Mouse (Mus musculus) heart, postnatal 14 days (tissue): Measurements from ENCODE around the gene Haus8. TPM values are rescaled to one million over a fixed set of nuclear protein-coding genes. Genes with fewer than 3 reads are reported as not detected.
"Not testable (repeated sequence)": the region's sequence is repeated elsewhere in the genome, so short reads cannot be mapped to it uniquely, and the experiment has no call there.

Source experiments
- DNase-seq, 2 experiments: peaks; one replicate each; pipeline ENCODE4 v3.0.0; 2021 to 2022
- intact Hi-C: fragments of 180-260 bp; cut with DNase I; formaldehyde crosslinking; loops from one replicate; pipeline ENCODE4 v1.15.1; 2025
- long read RNA-seq, 2 experiments: library from polyadenylated mRNA; stranded (forward); transcript quantifications; one replicate each; pipeline ENCODE4 v2.0.0; 2021
- total RNA-seq, 2 experiments: library from RNA; stranded (reverse); gene quantifications; 2 replicates each; pipeline ENCODE4 v1.2.3; 2021

Haus8 gene
- total RNA-seq = 10 to 100 TPM; 23.9 to 28.8 TPM
- long read RNA-seq, experiment 1, transcript Haus8-201 (11 exons, 2,013 nt) = major isoform, 29 of 35 reads
- long read RNA-seq, experiment 1, partial matches to known transcripts = 0 of 35 reads
- long read RNA-seq, experiment 1, other reads (novel, unspliced or antisense) = 5 of 35 reads
- long read RNA-seq, experiment 2, transcript Haus8-201 (11 exons, 2,013 nt) = major isoform, 21 of 28 reads
- long read RNA-seq, experiment 2, partial matches to known transcripts = 0 of 28 reads
- long read RNA-seq, experiment 2, other reads (novel, unspliced or antisense) = 5 of 28 reads

GRCm38 (mm10) chr8:71272286-71273150, at the start of gene Haus8, which contains the start of gene Myo9b:
TSS of gene Haus8 (minus strand) at chr8:71272934.
TSS of gene Myo9b (plus strand) at chr8:71272714.
- peak; percentile 97 to 99 for DNase-seq
- intact Hi-C loops = loop anchor here (2.0 to 5.0 kb wide), 3 partner anchors 38 to 190 kb away; partner anchors contain the start of genes Abhd8 and Mrpl34

DNA sequence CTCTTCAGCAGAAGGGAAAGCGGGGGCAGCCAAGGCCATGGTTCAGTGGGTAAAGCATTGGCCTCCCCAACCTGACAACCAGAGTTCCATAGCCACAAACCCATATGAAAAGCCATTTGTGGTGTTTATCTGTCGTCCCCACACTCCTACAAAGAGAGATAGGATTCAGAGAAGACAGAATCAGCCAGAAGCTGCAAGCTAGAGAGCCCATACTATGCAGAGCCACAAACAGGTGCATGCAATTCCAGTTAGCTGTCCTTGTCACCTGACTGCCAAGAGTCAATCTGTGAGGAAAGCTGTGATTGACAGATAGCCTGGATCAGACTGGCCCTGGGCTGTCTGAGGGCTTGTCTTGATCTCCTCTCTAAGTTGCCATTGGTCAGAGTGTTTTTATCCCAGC, 47.0 kb upstream of the Haus8 start:
- intact Hi-C loops, DNase-seq: not testable (repeated sequence)

- DNase-seq, intact Hi-C loops: not testable (repeated sequence)
Measured at GRCm38 (mm10) chr8:71318610-71319009, 45.9 kb upstream of the Haus8 start.

- intact Hi-C loops = no loop called here
Measured at GRCm38 (mm10) chr8:71316486-71317031, 43.8 kb upstream of the Haus8 start.

DNA sequence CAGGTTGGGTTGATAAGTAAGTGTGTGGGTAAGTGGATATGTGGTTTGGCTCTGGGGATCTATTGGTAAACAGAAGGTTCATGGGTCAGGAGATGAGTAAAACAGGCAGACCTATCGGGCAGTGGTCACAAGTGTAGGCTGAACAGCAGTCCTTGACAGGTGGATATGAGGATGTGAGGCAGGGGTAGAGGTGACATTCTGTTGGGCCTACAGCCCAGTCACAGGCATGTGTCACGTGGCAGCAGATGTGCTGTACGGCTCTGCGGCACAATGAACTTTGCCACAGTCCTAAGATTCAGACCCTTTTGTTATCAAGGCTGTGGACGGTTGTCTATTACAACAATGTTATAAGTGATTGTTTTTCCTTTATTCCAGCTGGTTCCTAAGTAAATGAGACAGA, 43.2 kb upstream of the Haus8 start:
- DNase-seq = peak in 1 of 2 experiments; percentile 22
- intact Hi-C loops = no loop called here

More at GRCm38 (mm10) chr8:71316486-71317031, 43.8 kb upstream of the Haus8 start:
- no peak for DNase-seq

DNA sequence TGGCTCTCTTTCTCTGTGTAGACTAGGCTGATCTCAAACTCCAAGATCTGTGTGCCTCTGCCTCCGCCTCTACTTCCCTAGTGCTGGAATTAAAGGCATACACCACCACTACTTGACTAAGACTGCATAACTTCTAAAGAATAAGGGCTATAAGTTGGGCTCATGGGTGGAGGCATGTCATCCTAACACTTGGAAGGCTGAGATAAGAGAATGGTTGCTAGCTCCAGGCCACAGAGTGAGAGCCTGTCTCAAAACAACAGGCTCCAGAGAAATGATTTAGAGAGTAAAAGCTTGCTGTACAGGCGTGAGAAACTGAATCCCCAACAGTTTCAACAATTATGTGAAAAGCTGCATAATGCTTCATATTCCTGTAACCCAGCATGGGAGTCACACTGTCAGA, 41.2 kb upstream of the Haus8 start:
- no peak for DNase-seq
- intact Hi-C loops = no loop called here

DNA sequence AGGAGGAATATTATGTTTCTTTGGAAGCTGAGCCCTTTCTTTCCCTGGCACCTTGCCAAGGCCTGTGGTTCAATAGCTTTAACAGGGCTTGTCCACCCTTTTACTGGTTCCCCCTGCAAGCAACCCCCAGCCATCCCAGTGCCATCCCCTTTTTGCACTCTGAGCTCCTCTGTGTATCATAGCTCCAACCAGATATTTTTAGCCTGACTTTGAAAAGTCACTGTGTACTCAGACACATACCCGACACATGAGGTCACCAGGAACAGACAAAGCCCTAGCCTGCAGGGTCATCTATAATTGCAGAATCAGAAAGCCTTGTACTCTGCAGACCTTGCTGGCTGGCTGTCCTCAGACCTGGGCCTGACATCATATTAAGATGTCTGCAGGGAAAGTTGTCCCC, 40.0 kb upstream of the Haus8 start:
- peak; percentile 62 to 68 for DNase-seq
- intact Hi-C loops = no loop called here

- intact Hi-C loops = loop anchor here (2.0 kb wide), 1 partner anchor 38 kb away; the partner anchor contains the start of genes Haus8 and Myo9b
- DNase-seq = peak; percentile 41 to 53
Measured at GRCm38 (mm10) chr8:71310446-71310845, 37.7 kb upstream of the Haus8 start.

DNA sequence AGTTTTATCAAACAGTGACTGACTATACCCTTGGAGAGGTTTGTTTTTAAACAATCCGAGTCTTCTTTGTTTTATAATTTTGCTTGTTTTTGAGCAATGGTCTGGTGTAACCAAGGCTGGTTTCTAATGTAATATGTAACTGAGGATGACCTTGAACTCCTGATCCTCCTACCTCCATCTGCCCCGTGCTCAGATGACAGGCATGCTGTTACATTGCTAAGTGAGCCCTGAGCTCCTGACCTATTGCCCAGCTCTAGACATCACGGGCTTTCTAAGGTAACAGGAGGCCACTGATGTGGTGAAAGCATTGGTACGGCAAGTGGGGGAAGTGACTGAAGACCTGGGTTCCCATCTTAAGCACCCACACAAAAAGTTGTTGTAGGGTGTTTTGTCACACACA, 35.2 kb upstream of the Haus8 start:
- intact Hi-C loops = no loop called here
- no peak for DNase-seq

- DNase-seq = no peak
- intact Hi-C loops = no loop called here
Measured at GRCm38 (mm10) chr8:71307371-71307770, 34.6 kb upstream of the Haus8 start.

DNA sequence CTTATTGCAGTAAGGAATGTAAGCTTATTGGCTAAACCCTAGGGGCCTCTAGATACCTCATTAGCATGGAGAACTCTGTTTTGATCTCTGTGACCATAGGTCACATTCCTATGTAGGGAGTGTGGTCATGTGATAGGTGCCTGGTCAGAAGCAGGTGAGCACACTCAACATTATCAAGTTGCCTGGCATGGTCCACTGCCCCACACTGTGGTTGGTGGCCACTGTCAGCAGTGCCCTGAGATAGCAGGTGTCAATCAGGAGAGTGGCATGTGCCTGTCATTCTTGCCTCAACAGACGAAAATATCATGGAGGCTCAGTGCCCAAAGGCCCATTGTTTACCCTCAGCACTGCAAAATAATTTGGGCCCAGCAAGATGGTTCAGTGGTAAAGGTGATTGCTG, 33.3 kb upstream of the Haus8 start:
- DNase-seq = no peak
- intact Hi-C loops = no loop called here

GRCm38 (mm10) chr8:71303632-71304031, 30.9 kb upstream of the Haus8 start:
- DNase-seq = no peak
- intact Hi-C loops = no loop called here

DNA sequence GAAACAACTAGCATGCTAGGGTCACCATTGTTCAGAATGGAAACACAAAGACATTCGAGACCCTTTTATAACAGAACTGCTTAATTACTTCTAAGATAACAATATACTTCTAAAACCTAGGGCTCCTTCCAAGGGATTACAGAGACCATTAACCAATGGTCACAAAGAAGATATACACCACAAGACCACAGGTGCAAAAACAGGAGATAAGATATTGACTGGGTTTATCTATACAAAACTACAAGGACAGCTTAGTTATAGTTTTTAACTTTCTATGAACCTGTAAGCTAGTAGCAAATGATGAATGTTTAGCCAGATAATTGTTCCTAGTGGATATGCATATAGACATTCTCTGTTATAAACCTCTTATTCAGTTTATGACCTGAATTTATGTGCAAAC, 30.1 kb upstream of the Haus8 start:
- intact Hi-C loops = no loop called here
- no peak for DNase-seq

DNA sequence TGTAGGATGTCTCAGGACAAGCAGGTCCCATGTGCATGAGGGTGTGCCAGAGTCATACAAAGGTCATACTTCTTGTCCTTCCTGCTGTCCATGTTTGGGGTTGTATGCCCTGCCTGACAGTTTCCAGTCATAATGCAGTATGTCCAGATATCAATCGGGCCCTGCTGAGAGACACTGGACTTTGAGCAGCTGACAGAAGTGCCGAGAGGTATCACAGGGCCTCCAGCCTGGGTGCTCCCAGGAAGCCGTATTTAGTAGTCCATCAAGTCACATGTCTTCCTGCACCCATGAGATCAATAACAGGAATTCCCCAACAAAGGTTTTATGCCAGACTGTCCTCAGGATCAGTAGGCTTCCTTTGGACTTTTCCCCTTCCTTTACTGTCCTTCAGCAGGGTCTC, 27.0 kb upstream of the Haus8 start:
- no peak for DNase-seq
- intact Hi-C loops = no loop called here

DNA sequence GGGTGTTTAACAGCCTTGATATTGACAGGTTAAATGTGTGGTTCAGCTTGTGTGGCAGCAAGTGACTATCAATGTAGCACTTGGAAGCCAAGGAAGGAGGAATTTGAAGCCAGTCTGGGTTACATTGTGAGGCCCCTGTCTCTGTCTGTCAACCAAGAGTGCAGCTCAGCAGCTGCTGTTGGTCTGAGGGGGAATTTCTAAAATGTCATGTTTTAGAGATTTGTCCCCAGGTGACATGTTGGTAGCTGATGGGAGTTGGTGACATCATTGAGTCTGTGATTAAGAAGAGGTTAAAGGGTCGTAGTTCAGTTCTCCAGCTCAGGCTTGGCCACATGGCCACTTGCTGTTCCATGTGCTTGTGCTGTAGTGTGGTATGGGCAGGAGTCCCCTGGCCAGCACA, 24.7 kb upstream of the Haus8 start:
- intact Hi-C loops = no loop called here
- DNase-seq = no peak

- peak; percentile 48 to 61 for DNase-seq
- intact Hi-C loops = no loop called here
Measured at GRCm38 (mm10) chr8:71296784-71297183, 24.1 kb upstream of the Haus8 start.

GRCm38 (mm10) chr8:71296188-71296621, 23.5 kb upstream of the Haus8 start:
- intact Hi-C loops = no loop called here
- no peak for DNase-seq

DNA sequence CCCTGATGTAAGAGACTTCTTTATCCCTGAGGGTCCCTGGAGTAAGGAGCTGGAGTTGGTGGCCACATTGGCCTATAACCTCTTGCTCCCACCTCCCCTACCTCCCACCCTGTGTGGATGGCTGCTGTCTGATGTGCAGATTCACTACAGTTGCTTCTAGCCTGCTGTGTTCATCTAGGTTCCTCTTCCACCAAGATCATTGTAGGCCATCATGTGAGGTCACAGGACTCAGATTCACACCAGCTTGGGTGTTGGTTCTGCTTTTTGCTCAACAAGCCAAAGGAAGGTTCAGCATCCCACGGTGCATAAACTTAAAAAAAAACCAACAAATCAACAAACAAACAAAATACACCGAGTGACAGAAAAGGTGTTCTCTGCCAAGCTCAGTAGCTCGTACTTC, 21.2 kb upstream of the Haus8 start:
- intact Hi-C loops, DNase-seq: not testable (repeated sequence)

- intact Hi-C loops = no loop called here
- DNase-seq = no peak
Measured at GRCm38 (mm10) chr8:71291351-71291750, 18.6 kb upstream of the Haus8 start.

- DNase-seq = no peak
- intact Hi-C loops = no loop called here
Measured at GRCm38 (mm10) chr8:71290911-71291310, 18.2 kb upstream of the Haus8 start.

DNA sequence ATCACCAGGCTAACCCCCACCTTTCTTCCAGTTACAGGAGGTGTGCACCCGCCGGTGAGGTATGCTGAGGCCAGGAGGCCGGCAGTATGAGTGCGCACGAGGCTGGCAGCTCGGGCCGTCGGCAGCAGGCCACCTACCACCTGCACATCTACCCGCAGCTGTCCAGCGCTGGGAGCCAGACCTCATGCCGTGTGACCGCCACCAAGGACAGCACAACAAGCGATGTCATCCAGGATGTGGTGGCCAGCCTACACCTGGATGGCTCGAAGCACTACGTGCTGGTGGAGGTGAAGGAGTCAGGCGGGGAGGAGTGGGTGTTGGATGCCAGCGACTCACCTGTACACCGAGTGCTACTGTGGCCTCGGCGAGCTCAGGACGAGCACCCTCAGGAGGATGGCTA, 17.5 kb upstream of the Haus8 start:
- intact Hi-C loops = no loop called here
- DNase-seq = no peak
